Mouse (Mus musculus) intestine, embryonic 14.5 days (tissue): ENCODE data around the gene Tesc. TPM values are rescaled to one million over a fixed set of nuclear protein-coding genes. Genes with fewer than 3 reads are reported as not detected.

ENCODE experiments used
- ATAC-seq: fragments of 200-750 bp; cut with Nextera tagmentation; replicated peaks from 2 replicates; pipeline ENCODE4 v1.8.0; 2017; ENCODE audit warnings: low read depth, moderate number of reproducible peaks, moderate TSS enrichment, moderate library complexity; ENCODE audit not compliant: low FRiP score, low TSS enrichment
- DNase-seq: peaks from one replicate; pipeline ENCODE4 v3.0.0-alpha.2; 2018; ENCODE audit warnings: low spot score
- H3K27ac ChIP-seq: fragments of 300-500 bp; sonication (generic); 2 replicates; pipeline ENCODE4 v1.5.1; 2014; ENCODE audit warnings: low read depth, mild to moderate bottlenecking, control low read depth
- H3K27me3 ChIP-seq: fragments of 300-500 bp; sonication (generic); replicated peaks from 2 replicates; pipeline ENCODE4 v1.6.1; 2014; ENCODE audit warnings: low read length, control low read depth; ENCODE audit not compliant: control insufficient read depth, insufficient read depth
- H3K36me3 ChIP-seq: fragments of 300-500 bp; sonication (generic); 2 replicates; pipeline ENCODE4 v1.6.1; 2014; ENCODE audit warnings: low read length, control low read depth; ENCODE audit not compliant: control insufficient read depth, insufficient read depth
- H3K4me1 ChIP-seq: fragments of 300-500 bp; sonication (generic); replicated peaks from 2 replicates; pipeline ENCODE4 v1.6.1; 2014; ENCODE audit warnings: low read length, control low read depth, mixed read lengths; ENCODE audit not compliant: control insufficient read depth, insufficient read depth
- H3K4me2 ChIP-seq: fragments of 300-500 bp; sonication (generic); 2 replicates; pipeline ENCODE4 v1.6.1; 2014; ENCODE audit warnings: low read length
- H3K4me3 ChIP-seq: fragments of 300-500 bp; sonication (generic); 2 replicates; pipeline ENCODE4 v1.5.1; 2014; ENCODE audit warnings: low read depth, low read length, control low read depth, mixed read lengths
- H3K9ac ChIP-seq: fragments of 300-500 bp; sonication (generic); 2 replicates; pipeline ENCODE4 v1.6.1; 2014; ENCODE audit warnings: mild to moderate bottlenecking, low read length
- H3K9me3 ChIP-seq: fragments of 300-500 bp; sonication (generic); 2 replicates; pipeline ENCODE4 v1.6.1; 2016; ENCODE audit warnings: low read length, control low read depth; ENCODE audit not compliant: control insufficient read depth
- WGBS: fragments of 180-500 bp; shearing (Covaris S2); extraction: QIAGEN DNeasy Blood & Tissue Kit; methylation state at CpG from one replicate; pipeline ENCODE4 v1.1.7; 2014; 5-methylcytosine and 5-hydroxymethylcytosine counted together
- polyA plus RNA-seq: library from polyadenylated mRNA; unstranded; fragments of >200 nt; fragmentation: Nextera tagmentation; extraction: Ambion mirVana; gene quantifications from 2 replicates; pipeline ENCODE4 v1.2.1, GENCODE M21; 2014

The Tesc gene
- polyA plus RNA-seq, 1 experiment from 2014 or later, result 3.8 TPM

GRCm38 (mm10) chr5:118004619-118005018 is 22.9 kb upstream of the Tesc start:
- Histone ChIP-seq H3K36me3 (peaks cover 84% of the 10 kb centered on the region), H3K27ac (no peak overlapping the region), H3K4me1 (no peaks in the 10 kb centered on the region), H3K4me2 (no peak overlapping the region), H3K27me3 (no peaks in the 10 kb centered on the region), H3K9ac (no peak overlapping the region), H3K9me3 (no peaks in the 10 kb centered on the region), H3K4me3 (no peak overlapping the region)
- ATAC-seq (no peak), DNase-seq (peak; percentile 74)
- WGBS, result 87% methylated on average over 8 of the region's 8 CpGs

GRCm38 (mm10) chr5:118005728-118006127 is 21.8 kb upstream of the Tesc start:
- Histone ChIP-seq H3K27ac (no peak overlapping the region), H3K4me3 (no peak overlapping the region), H3K36me3 (peaks cover 85% of the 10 kb centered on the region), H3K9ac (no peak overlapping the region), H3K9me3 (no peaks in the 10 kb centered on the region), H3K4me1 (0 out of 2 replicates have a peak, but pooled peaks cover 4% of the 10 kb centered on the region), H3K4me2 (no peak overlapping the region), H3K27me3 (no peaks in the 10 kb centered on the region)
- no peak for DNase-seq
- WGBS, result 93% methylated on average over 1 of the region's 1 CpGs
- ATAC-seq, result no peak

GRCm38 (mm10) chr5:118008344-118008743 is 19.2 kb upstream of the Tesc start:
- WGBS, result 90% methylated on average over 13 of the region's 13 CpGs
- Histone ChIP-seq H3K27me3 (no peaks in the 10 kb centered on the region), H3K4me2 (no peak overlapping the region), H3K36me3 (peaks cover 62% of the 10 kb centered on the region), H3K4me3 (no peak overlapping the region), H3K9ac (no peak overlapping the region), H3K9me3 (no peaks in the 10 kb centered on the region), H3K27ac (no peak overlapping the region), H3K4me1 (0 out of 2 replicates have a peak, but pooled peaks cover 4% of the 10 kb centered on the region)
- ATAC-seq, result no peak
- DNase-seq, result no peak

- WGBS, result 55% methylated on average over 7 of the region's 7 CpGs
- Histone ChIP-seq H3K9ac (no peak overlapping the region), H3K4me3 (no peak overlapping the region), H3K9me3 (no peaks in the 10 kb centered on the region), H3K4me2 (no peak overlapping the region), H3K36me3 (peaks cover 43% of the 10 kb centered on the region), H3K27ac (peak overlapping the region; percentile 22; the same call in 1 of the 2 replicates), H3K4me1 (peaks cover 4% of the 10 kb centered on the region; the same call in 1 of the 2 replicates), H3K27me3 (no peaks in the 10 kb centered on the region)
- ATAC-seq (no peak), DNase-seq (no peak)
These were observed 16.7 kb upstream of the Tesc start for GRCm38 (mm10) chr5:118010872-118011271.

- Histone ChIP-seq H3K27me3 (no peaks in the 10 kb centered on the region), H3K4me2 (no peak overlapping the region), H3K4me3 (no peak overlapping the region), H3K9ac (no peak overlapping the region), H3K4me1 (peaks cover 4% of the 10 kb centered on the region; the same call in 1 of the 2 replicates), H3K9me3 (no peaks in the 10 kb centered on the region), H3K36me3 (peaks cover 37% of the 10 kb centered on the region), H3K27ac (no peak overlapping the region)
- DNase-seq (no peak), ATAC-seq (no peak)
- WGBS, result 79% methylated on average over 7 of the region's 7 CpGs
These were observed 15.7 kb upstream of the Tesc start for GRCm38 (mm10) chr5:118011796-118012195.

- H3K36me3 ChIP-seq, result peaks cover 10% of the 10 kb centered on the region; the same call in 1 of the 2 replicates
- no peaks in the 10 kb centered on the region for H3K9me3 ChIP-seq
- no peak overlapping the region for H3K4me2 ChIP-seq
- no peaks in the 10 kb centered on the region for H3K27me3 ChIP-seq
- WGBS, result 27% methylated on average over 12 of the region's 12 CpGs
- H3K4me3 ChIP-seq, result no peak overlapping the region
- no peak overlapping the region for H3K27ac ChIP-seq
- peaks cover 4% of the 10 kb centered on the region; the same call in 1 of the 2 replicates for H3K4me1 ChIP-seq
- no peak overlapping the region for H3K9ac ChIP-seq
- no peak for ATAC-seq
- DNase-seq, result no peak
These were observed 12.5 kb upstream of the Tesc start for GRCm38 (mm10) chr5:118015028-118015427.

GRCm38 (mm10) chr5:118015669-118016068 is 11.9 kb upstream of the Tesc start:
- 94% methylated on average over 2 of the region's 2 CpGs for WGBS
- H3K4me2 ChIP-seq, result no peak overlapping the region
- DNase-seq (no peak), ATAC-seq (no peak)
- no peaks in the 10 kb centered on the region; the same call in 1 of the 2 replicates for H3K4me1 ChIP-seq
- no peaks in the 10 kb centered on the region for H3K27me3 ChIP-seq
- peaks cover 4% of the 10 kb centered on the region; the same call in 1 of the 2 replicates for H3K36me3 ChIP-seq
- no peak overlapping the region for H3K27ac ChIP-seq
- no peaks in the 10 kb centered on the region for H3K9me3 ChIP-seq
- no peak overlapping the region for H3K4me3 ChIP-seq
- no peak overlapping the region for H3K9ac ChIP-seq

GRCm38 (mm10) chr5:118017527-118017926 is 10.0 kb upstream of the Tesc start:
- Histone ChIP-seq H3K36me3 (no peaks in the 10 kb centered on the region), H3K9me3 (no peaks in the 10 kb centered on the region), H3K4me1 (no peaks in the 10 kb centered on the region; the same call in 1 of the 2 replicates), H3K27ac (no peak overlapping the region), H3K4me3 (no peak overlapping the region), H3K4me2 (no peak overlapping the region), H3K9ac (no peak overlapping the region), H3K27me3 (no peaks in the 10 kb centered on the region)
- no peak for DNase-seq
- ATAC-seq, result no peak
- 37% methylated on average over 5 of the region's 5 CpGs for WGBS

- ATAC-seq (no peak), DNase-seq (no peak)
- H3K9ac ChIP-seq, result no peak overlapping the region
- no peak overlapping the region for H3K4me2 ChIP-seq
- 49% methylated on average over 11 of the region's 11 CpGs for WGBS
- H3K9me3 ChIP-seq, result no peaks in the 10 kb centered on the region
- no peak overlapping the region for H3K27ac ChIP-seq
- no peaks in the 10 kb centered on the region; the same call in 1 of the 2 replicates for H3K4me1 ChIP-seq
- no peaks in the 10 kb centered on the region for H3K36me3 ChIP-seq
- H3K4me3 ChIP-seq, result no peak overlapping the region
- H3K27me3 ChIP-seq, result no peaks in the 10 kb centered on the region
These were observed 7.6 kb upstream of the Tesc start for GRCm38 (mm10) chr5:118019905-118020304.
